ENCODE assay signal across 8 mouse cellular contexts in the genomic region with DNA sequence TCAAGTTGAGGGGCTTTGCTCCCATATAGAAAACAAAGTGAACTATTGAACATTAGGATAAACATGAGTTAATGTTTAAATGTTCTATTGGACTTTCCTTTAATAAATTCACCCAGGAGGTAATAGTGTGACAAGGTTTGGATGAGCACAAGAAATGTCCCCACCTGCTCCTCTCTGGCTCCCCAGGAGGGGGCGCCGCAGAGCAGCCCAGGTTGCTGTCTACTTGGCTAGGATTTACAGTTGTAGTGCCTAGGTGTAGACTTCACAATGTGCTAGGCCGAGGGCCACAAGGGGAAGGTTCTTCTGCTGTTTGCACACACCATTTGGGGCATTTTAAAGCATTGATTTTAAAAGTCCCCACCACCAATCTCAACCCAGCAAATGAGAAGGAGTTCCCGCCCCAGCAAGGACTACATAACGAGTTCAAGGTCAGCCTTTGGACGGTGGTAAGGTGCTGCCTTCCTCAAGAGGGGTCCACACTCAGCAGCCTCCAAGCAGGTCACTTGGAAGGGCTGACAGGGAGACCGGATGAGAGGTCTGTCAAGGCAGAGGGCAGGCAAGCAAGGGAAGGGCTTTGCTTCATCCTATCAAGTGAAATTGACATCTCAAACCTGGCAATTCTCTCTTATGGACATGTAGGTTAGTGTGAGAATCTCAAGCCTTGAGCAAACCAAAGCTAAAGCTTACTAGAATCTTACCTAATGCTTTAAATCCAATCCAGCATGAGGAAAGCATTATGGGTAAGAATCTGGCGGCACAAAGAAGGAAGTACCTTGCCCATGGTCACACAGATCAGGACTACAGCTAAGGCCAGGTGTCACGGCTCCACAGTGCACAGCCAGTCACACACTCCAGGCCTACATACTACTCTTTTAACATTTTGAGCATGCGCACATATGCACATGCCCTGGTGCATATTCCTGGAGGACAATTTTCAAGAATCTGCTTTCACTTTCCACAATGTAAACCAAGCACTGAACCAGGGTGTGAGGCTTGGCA. TPM values are rescaled to one million over a fixed set of nuclear protein-coding genes. Genes with fewer than 3 reads are reported as not detected.
A peak's percentile ranks its signal among the peaks of the same experiment; 100 is the strongest.
DNase-seq lines count a peak whose midpoint lies in the region; ATAC-seq and TF ChIP-seq lines count a peak whose summit lies in the region.

No protein-coding gene starts in this region.

- H3K27ac ChIP-seq in embryonic fibroblast, embryonic 13.5 days (ENCODE audit: insufficient read depth, low read length): no peak overlapping the region
- H3K27ac ChIP-seq in kidney, adult 2 months (ENCODE audit: insufficient read depth, low read depth, low read length): peak overlapping the region; percentile 67
- H3K27ac ChIP-seq in liver, embryonic 12.5 days: peak overlapping the region; percentile 36

- no peaks in the 10 kb centered on the region for H3K4me1 ChIP-seq in embryonic fibroblast, embryonic 13.5 days (ENCODE audit: control insufficient read depth, insufficient read depth, low read length)
- H3K4me1 ChIP-seq in kidney, adult 2 months (ENCODE audit: control insufficient read depth, insufficient read depth, low read length): peaks cover 3% of the 10 kb centered on the region; the same call in 1 of the 2 replicates
- H3K4me1 ChIP-seq in liver, embryonic 12.5 days: peaks cover 24% of the 10 kb centered on the region

- H3K4me2 ChIP-seq in liver, embryonic 12.5 days: peak overlapping the region; percentile 42

- H3K9me3 ChIP-seq in liver, embryonic 12.5 days (replicated peaks): no peaks in the 10 kb centered on the region

- no peaks in the 10 kb centered on the region for H3K27me3 ChIP-seq in kidney, adult 2 months (replicated peaks; ENCODE audit: control insufficient read depth, insufficient read depth, low read length)
- no peaks in the 10 kb centered on the region for H3K27me3 ChIP-seq in liver, embryonic 12.5 days (replicated peaks)

- DNase-seq in urinary bladder, adult 18-20 months (ENCODE audit: low spot score in 2 of 2): peak; percentile 47 to 62
- no peak for DNase-seq in urinary bladder, postnatal 10 days (ENCODE audit: low spot score)
- peak; percentile 91 for DNase-seq in adrenal gland, postnatal 14 days
- DNase-seq in kidney, adult 2 months: peak; percentile 92
- DNase-seq in retina, postnatal 1 day: peak; percentile 63
- peak; percentile 60 to 77 for DNase-seq in urinary bladder, postnatal 36 days (ENCODE audit: low spot score in 2 of 2)

- TF ChIP-seq POLR2A in embryonic fibroblast, embryonic 13.5 days (IDR thresholded peaks at IDR 0.05; ENCODE audit: low read depth, low read length): no peak
- no peak for TF ChIP-seq POLR2A in kidney, adult 2 months (IDR thresholded peaks at IDR 0.05; ENCODE audit: low read depth, low read length)

- no peaks in the 10 kb centered on the region for H3K36me3 ChIP-seq in kidney, adult 2 months (ENCODE audit: control insufficient read depth, insufficient read depth, low read length)
- H3K36me3 ChIP-seq in liver, embryonic 12.5 days: peaks cover 40% of the 10 kb centered on the region

- no peak overlapping the region for H3K9ac ChIP-seq in liver, embryonic 12.5 days

- ATAC-seq in liver, embryonic 12.5 days: 0 out of 2 replicates have a peak, but pooled peaks have one; percentile 41

- no peak overlapping the region for H3K4me3 ChIP-seq in embryonic fibroblast, embryonic 13.5 days (ENCODE audit: insufficient read depth, low read length)
- H3K4me3 ChIP-seq in kidney, adult 2 months (ENCODE audit: insufficient read depth, low read depth, low read length): no peak overlapping the region
- no peak overlapping the region for H3K4me3 ChIP-seq in liver, embryonic 12.5 days

- WGBS in kidney, adult 2 months: 59% methylated on average over 10 of the region's 10 CpGs
- 62% methylated on average over 10 of the region's 10 CpGs for whole genome bisulfite sequencing in liver, embryonic 12.5 days (ENCODE audit: insufficient replicate concordance)

- peak; percentile 45 for TF ChIP-seq CTCF in embryonic fibroblast, embryonic 13.5 days (IDR thresholded peaks at IDR 0.05; ENCODE audit: borderline replicate concordance, insufficient read depth, low read length)
- TF ChIP-seq CTCF in kidney, adult 2 months (conservative IDR thresholded peaks at IDR 0.05; ENCODE audit: insufficient read depth, insufficient read length, low read depth, low read length): peak; percentile 85

RNA-seq across cellular contexts. Expression of a gene that starts 15.9 kb away (rescaled TPM):
- total RNA-seq in adrenal gland, postnatal 14 days (2021): 117 and 124 TPM in 2 replicates
- 48.3 and 50.0 TPM in 2 replicates for polyA plus RNA-seq in embryonic fibroblast, embryonic 13.5 days (2011; ENCODE audit: insufficient read length, low read depth, missing spikeins)
- polyA plus RNA-seq in kidney, adult 2 months (2012; rRNA removed): 59.0 and 86.6 TPM in 2 replicates
- 77.4 and 80.6 TPM in 2 replicates for polyA plus RNA-seq in liver, embryonic 12.5 days (2016; fragmentation: Nextera tagmentation; extraction: Ambion mirVana)

RNA-seq across cellular contexts. Expression of a gene that starts 22.0 kb away (rescaled TPM):
- total RNA-seq in adrenal gland, postnatal 14 days (2021): 9.8 and 12.6 TPM in 2 replicates
- 1.0 and 1.1 TPM in 2 replicates for polyA plus RNA-seq in embryonic fibroblast, embryonic 13.5 days (2011; ENCODE audit: insufficient read length, low read depth, missing spikeins)
- polyA plus RNA-seq in kidney, adult 2 months (2012; rRNA removed): 0.61 TPM in 2 replicates
- polyA plus RNA-seq in liver, embryonic 12.5 days (2016; fragmentation: Nextera tagmentation; extraction: Ambion mirVana): 2.7 and 3.3 TPM in 2 replicates

RNA-seq across cellular contexts. Expression of a gene that starts 25.9 kb away (rescaled TPM):
- total RNA-seq in adrenal gland, postnatal 14 days (2021): 11.2 and 12.3 TPM in 2 replicates
- polyA plus RNA-seq in embryonic fibroblast, embryonic 13.5 days (2011; ENCODE audit: insufficient read length, low read depth, missing spikeins): 11.1 and 11.5 TPM in 2 replicates
- 23.4 and 23.9 TPM in 2 replicates for polyA plus RNA-seq in kidney, adult 2 months (2012; rRNA removed)
- 16.2 and 16.6 TPM in 2 replicates for polyA plus RNA-seq in liver, embryonic 12.5 days (2016; fragmentation: Nextera tagmentation; extraction: Ambion mirVana)

RNA-seq across cellular contexts. Expression of a gene that starts 52.8 kb away (rescaled TPM):
- 145 and 158 TPM in 2 replicates for total RNA-seq in adrenal gland, postnatal 14 days (2021)
- 51.2 and 63.8 TPM in 2 replicates for polyA plus RNA-seq in embryonic fibroblast, embryonic 13.5 days (2011; ENCODE audit: insufficient read length, low read depth, missing spikeins)
- polyA plus RNA-seq in kidney, adult 2 months (2012; rRNA removed): 1,515 and 1,697 TPM in 2 replicates
- polyA plus RNA-seq in liver, embryonic 12.5 days (2016; fragmentation: Nextera tagmentation; extraction: Ambion mirVana): 228 and 237 TPM in 2 replicates
